Mouse (Mus musculus): ENCODE data around the gene Gm6164. TPM values are rescaled to one million over a fixed set of nuclear protein-coding genes. Genes with fewer than 3 reads are reported as not detected.

Gm6164 gene
- not detected in 2 replicates for polyA plus RNA-seq (2012; rRNA removed)

DNA sequence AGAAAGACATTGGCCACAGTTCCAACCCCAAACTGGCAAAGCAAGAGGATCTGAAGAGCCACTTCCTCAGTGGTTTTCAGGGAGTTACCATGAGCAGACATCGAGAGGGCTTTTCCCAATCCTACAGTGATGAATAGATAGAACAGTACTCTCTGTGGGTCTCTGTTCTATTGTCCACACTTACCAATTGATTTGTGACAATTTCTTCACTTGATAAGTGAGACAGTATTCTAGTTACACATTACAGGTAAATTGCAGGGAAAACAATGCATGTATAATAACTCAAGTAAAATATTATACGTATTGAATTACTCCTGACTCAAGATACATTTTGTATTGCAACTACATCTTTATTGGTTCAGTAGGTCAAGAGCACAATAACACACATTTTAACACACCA is at the start of gene Gm6164:
TSS of gene Gm6164 (minus strand) at position 101 of the 400 bp plus-strand sequence.

DNA sequence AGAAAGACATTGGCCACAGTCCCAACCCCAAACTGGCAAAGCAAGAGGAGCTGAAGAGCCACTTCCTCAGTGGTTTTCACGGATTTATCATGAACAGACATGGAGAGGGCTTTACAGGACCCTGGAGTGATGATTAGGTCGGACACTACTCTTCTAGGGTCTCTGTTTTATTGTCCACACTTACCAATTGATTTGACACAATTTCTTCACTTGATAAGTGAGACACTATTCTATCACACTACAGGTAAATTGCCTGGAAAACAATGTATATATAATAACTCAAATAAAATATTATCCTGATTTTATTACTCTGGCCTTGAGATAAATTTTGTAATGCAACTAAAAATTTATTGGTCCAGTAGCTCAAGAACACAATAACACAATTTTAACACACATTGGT is 28.3 kb upstream of the Gm6164 start, which contains the start of gene Gm4498:
TSS of gene Gm4498 (minus strand) at position 101 of the 400 bp plus-strand sequence.

DNA sequence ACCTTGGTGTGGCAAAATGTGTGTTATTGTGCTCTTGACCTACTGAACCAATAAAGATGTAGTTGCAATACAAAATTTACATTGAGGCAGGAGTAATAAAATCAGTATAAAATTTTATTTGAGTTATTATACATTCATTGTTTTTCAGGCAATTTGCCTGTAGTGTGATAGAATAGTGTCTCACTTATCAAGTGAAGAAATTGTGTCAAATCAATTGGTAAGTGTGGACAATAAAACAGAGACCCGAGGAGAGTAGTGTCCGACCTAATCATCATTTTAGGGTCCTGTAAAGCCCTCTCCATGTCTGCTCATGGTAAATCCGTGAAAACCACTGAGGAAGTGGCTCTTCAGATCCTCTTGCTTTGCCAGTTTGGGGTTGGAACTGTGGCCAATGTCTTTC is 12.0 kb downstream of the Gm6164 start, which contains the start of gene Vmn1r95:
TSS of gene Vmn1r95 (plus strand) at position 301 of the 400 bp plus-strand sequence.

DNA sequence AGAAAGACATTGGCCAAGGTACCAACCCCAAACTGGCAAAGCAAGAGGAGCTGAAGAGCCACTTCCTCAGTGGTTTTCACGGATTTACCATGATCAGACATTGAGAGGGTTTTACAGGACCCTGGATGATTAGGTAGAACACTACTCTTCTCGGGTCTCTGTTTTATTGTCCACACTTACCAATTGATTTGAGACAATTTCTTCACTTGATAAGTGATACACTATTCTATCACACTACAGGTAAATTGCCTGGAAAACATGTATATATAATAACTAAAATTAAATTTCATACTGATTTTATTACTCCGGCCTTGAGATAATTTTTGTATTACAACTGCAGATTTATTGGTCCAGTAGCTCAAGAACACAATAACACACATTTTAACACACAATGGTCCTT is 37.1 kb downstream of the Gm6164 start, which contains the start of gene Vmn1r94:
TSS of gene Vmn1r94 (minus strand) at position 101 of the 400 bp plus-strand sequence.

Other genes with a start within 250 kb of the Gm6164 start
- gene Ceacam20, start 240.2 kb downstream of the Gm6164 start, polyA plus RNA-seq (2012; rRNA removed): 97.5 and 113 TPM in 2 replicates
- 3.1 and 4.7 TPM in 2 replicates for gene Nlrp9b, start 214.1 kb downstream of the Gm6164 start, polyA plus RNA-seq (2012; rRNA removed)
- 0.02 TPM in 1 of 2 replicates, not detected in the other for gene Vmn1r91, start 105.9 kb downstream of the Gm6164 start, polyA plus RNA-seq (2012; rRNA removed)
- gene Gm16442, start 83.0 kb downstream of the Gm6164 start, polyA plus RNA-seq (2012; rRNA removed): not detected in 2 replicates
- not detected in 2 replicates for gene Vmn1r93, start 66.5 kb downstream of the Gm6164 start, polyA plus RNA-seq (2012; rRNA removed)
- not detected in 2 replicates for gene Vmn1r94, start 37.2 kb downstream of the Gm6164 start, polyA plus RNA-seq (2012; rRNA removed)
- not detected in 2 replicates for gene Vmn1r95, start 11.9 kb downstream of the Gm6164 start, polyA plus RNA-seq (2012; rRNA removed)
- gene Gm4498, start 28.2 kb upstream of the Gm6164 start, polyA plus RNA-seq (2012; rRNA removed): not detected in 2 replicates
- gene Gm5890, start 57.2 kb upstream of the Gm6164 start, polyA plus RNA-seq (2012; rRNA removed): not detected in 2 replicates
- gene Gm4133, start 128.5 kb upstream of the Gm6164 start, polyA plus RNA-seq (2012; rRNA removed): not detected in 2 replicates
- gene Gm5728, start 169.8 kb upstream of the Gm6164 start, polyA plus RNA-seq (2012; rRNA removed): not detected in 2 replicates
- not detected in 2 replicates for gene Vmn1r100, start 212.3 kb upstream of the Gm6164 start, polyA plus RNA-seq (2012; rRNA removed)
- gene Vmn1r101, start 237.0 kb upstream of the Gm6164 start, polyA plus RNA-seq (2012; rRNA removed): not detected in 2 replicates

All from colon, adult 2 months (tissue).